Mouse (Mus musculus) adrenal gland, adult 8-10 months (tissue): ENCODE results near the gene Lrrc17. TPM values are rescaled to one million over a fixed set of nuclear protein-coding genes. Genes with fewer than 3 reads are reported as not detected.
"Not testable (repeated sequence)": the region's sequence is repeated elsewhere in the genome, so short reads cannot be mapped to it uniquely, and the experiment has no call there.

ENCODE experiments used
- DNase-seq: peaks from one replicate; pipeline ENCODE4 v3.0.0; 2022
- total RNA-seq, 4 experiments: library from RNA; stranded (reverse); gene quantifications; 2 replicates each; pipeline ENCODE4 v1.2.4; 2022

Lrrc17 gene
- total RNA-seq, 4 experiments from 2014 or later = 3.5 to 5.0 (median 3.9) TPM

DNA sequence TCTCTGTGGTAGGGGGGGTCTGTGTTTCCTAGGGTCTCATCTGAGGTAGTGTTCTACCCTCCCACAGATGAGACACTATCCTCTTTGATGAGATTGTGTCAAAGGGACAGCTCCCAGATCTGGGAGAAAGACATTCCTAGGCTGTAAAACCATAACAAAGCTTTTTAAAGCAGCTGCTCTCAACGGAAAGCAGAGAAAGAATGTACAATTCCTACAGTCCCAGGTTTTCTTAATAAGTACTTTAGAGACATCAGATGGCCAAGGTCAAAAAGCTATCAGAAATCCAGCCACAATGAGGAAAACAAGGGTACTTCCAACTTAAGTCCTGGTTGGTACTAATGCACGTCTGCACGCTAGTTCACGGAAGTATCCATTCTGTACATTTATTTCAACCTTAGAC, 1.1 kb upstream of the Lrrc17 start:
- DNase-seq = no peak

DNA sequence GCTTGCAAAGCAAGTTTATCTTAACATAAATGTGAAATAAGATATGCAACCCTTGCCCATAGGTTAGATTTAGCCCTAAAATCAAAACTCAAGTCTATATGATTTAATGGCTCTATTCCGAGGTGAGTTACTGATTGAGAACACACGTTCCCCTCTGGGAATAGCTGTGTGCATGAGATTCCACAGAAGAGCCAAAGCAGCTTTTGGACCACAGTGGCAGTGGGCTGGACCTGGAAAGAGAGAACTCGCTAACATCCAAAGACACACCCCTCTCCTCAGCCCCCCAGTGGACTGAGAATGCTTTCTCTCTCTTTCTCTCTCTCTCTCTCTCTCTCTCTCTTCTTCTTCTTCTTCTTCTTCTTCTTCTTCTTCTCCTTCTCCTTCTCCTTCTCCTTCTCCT, 1.5 kb downstream of the Lrrc17 start:
- no peak for DNase-seq

- no peak for DNase-seq
Observed at GRCm38 (mm10) chr5:21545227-21545626, 1.9 kb downstream of the Lrrc17 start.

DNA sequence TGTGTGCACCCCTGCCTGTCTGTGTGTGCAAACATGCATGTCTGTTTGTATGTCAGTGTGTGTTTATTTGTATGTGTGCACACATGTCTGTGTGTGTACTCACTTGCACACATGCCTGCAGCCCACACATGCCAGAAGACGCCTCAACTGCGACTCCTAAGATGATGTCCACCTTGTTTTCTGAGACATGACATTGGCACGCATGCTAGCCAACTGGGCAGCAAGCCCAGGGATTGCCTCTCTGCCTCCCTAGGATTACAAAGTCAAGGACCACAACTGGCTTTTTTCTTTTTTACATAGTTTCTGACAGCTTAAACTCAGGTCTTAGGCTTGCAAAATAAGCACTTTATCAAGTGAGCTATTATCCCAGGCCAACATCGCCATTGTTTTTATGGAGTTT, 2.4 kb downstream of the Lrrc17 start:
- peak; percentile 24 for DNase-seq

- DNase-seq = no peak
Observed at GRCm38 (mm10) chr5:21547005-21547404, 3.6 kb downstream of the Lrrc17 start.

- DNase-seq = no peak
Observed at GRCm38 (mm10) chr5:21553685-21554084, 10.3 kb downstream of the Lrrc17 start.

DNA sequence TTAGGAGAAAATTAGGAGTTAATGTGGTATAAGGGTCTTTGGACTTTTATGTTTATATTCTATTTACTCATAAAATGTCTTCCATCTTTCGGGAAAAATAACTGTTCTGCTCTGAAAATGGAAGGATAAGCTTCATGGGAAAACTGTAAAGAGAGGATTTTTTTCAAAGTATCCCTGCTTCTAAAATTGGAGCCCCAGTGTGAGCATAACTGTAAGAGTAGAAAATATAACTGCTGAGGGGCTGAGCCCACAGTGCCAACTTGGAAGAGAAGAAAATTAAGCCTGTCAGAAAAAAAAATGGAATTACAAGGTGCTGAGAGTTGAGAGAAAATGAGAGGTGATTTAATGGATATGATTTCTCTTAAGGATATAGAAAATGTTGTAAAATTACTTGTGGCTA, 11.4 kb downstream of the Lrrc17 start:
- no peak for DNase-seq

DNA sequence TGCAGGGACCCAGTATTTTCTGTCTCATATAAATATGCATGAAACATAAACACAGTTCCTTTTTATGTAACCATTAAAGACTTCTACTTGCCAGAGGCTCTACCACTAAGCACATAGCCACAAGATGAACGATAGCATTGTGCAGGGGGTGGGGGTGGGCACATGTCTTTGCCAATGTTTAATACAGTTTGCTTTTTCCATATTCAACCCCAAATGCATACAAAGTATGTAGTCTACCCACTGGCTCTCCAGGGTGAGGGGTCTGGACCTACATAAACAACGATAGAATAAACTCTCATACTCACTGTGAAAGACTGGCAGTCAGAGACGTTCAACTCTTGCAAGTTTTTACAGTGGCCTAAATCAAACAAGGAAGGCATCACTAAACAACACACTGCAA, 13.1 kb downstream of the Lrrc17 start:
- DNase-seq = no peak

DNA sequence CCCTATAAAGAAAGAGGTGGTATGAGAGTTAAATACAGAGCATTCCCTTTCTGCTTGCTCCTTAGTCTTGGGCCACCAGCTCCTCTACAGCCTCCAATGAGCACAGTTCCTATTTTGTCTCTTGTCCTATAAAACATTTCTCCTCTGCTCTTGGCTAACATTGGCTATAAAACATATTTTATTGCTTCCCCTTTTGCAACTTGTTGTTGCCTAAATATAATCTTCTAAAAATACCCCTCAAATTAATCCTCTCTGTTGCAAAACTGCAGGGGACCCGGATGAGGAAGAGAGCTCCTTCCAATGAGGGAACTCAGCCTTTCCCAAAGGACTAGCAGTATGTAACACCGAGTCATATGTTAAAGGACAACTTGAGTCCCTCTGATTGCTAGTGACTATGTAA, 20.6 kb downstream of the Lrrc17 start:
- no peak for DNase-seq

GRCm38 (mm10) chr5:21565392-21566065, 22.2 kb downstream of the Lrrc17 start:
- DNase-seq = no peak

GRCm38 (mm10) chr5:21567784-21568183, 24.4 kb downstream of the Lrrc17 start:
- DNase-seq = no peak

DNA sequence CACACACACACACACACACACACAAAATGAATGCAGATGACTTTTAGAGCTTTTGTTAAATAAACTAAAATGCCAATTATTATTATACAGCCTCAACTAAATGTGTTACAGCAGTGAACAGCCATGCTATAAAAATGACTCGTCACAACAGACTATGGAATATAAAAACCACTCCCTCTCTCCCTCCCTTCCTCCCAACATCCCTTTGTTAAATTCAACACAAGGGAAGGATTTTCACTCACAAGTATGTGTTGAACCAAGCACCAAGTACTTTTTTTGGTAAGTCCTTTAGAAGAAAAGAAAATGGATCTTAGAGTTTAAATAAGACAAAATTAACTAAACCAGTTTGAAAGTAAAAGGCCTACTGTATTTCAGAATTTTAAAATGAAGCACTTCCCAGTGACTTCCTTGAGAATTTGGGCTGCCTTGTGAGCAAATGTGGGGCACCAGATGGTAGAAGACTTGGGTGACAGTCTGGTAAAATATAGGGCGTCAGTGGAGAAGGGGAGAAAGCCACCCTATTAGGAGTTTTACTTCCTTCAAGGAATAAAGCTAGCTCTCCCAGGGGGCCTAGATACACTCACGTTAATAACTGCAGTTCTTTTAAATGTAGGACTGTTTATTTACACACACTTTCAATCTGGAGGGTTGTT, 29.5 kb downstream of the Lrrc17 start:
- DNase-seq = no peak

- no peak for DNase-seq
Observed at GRCm38 (mm10) chr5:21574386-21575209, 31.2 kb downstream of the Lrrc17 start.

DNA sequence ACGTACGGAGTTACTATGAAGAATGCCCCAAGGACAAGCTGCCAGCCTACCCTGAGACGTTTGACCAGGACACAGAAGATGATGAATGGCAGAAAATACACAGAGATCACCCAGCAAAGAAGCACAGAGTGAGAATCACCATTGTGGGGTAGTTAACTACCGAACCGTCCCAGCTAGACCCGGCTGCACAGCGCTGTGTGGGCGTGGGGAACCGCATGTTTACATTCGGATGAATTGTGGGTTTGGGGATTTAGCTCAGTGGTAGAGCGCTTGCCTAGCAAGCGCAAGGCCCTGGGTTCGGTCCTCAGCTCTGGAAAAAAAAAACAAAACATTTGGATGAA, 31.8 kb downstream of the Lrrc17 start:
- DNase-seq = no peak

DNA sequence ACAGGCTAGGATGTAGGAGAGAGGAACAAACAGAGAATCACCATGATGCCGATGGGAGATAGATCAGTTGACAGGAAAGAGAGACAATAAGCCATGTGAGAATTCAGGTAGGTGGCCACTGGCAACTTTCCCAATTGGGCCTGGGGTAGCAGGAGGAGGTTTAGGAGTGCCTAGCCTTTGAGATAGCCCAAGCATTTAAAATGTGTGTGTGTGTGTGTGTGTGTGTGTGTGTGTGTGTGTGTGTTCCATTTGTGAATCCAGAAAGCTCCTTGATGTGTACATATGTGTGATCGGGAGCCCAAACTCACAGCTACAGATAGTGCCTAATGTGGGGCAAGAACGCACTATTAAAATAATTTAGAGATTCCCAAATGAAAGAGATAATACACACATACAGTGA, 34.8 kb downstream of the Lrrc17 start:
- no peak for DNase-seq

DNA sequence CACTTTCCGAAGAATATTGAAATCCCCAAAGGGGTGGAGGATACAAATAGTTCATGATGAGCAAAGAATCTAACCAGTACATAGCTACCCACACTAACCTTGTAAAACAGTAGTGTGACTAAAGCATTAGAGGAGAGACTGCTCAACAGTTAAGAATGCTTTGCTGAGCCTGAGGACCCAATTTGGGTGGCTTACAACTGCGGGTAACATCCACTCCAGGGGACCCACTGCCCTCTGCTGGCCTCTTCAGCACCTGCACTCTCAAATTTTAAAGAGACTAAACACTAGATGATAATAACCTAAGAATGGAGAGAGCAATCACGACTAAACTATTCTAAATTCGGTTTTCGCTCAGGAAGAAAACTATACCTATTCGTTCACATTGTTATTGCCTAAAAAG, 43.4 kb downstream of the Lrrc17 start:
- DNase-seq = peak; percentile 17

GRCm38 (mm10) chr5:21587683-21588082, 44.3 kb downstream of the Lrrc17 start:
- DNase-seq = no peak

- DNase-seq = no peak
Observed at GRCm38 (mm10) chr5:21588220-21588619, 44.9 kb downstream of the Lrrc17 start.

DNA sequence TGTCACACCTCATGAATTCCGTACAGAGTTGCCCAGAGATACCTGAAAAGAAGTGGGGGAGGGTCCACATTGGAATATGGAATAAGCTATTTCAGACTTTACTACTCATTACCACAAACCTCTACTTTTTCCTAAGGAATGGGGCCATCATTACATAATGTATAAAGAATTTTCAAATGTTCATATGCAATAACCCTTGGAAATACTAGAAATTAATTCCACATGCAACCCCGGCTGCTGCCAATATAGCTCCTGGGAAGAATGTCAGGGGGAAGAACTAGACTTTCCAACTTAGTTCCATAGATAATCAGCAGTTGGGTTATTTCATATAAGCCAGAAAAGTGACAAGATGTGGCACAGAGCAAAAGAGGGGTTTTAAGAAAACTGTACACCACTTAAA, 48.7 kb downstream of the Lrrc17 start:
- DNase-seq = no peak

- DNase-seq = no peak
Observed at GRCm38 (mm10) chr5:21593201-21593709, 49.9 kb downstream of the Lrrc17 start.

DNA sequence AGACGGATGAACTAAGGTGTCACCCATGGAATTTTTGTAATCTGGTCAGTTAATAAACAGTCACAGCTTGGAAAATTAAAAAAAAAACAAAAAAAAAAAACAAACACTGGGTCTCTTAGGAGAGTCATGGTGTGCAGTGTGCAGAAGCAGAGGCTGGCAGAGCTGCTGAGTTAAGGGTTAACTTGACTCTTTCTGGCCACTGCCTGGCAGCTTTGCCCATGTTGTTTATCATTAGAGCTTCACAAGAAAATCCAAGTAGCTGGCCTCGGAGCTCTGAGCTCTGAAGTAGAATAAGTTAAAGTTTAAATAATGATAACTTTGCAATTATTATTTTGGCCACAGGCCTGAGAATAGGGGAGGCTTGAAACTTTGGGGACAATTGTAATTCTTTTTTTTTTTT, 56.2 kb downstream of the Lrrc17 start:
- DNase-seq = not testable (repeated sequence)

- no peak for DNase-seq
Observed at GRCm38 (mm10) chr5:21599961-21600360, 56.6 kb downstream of the Lrrc17 start.

GRCm38 (mm10) chr5:21605936-21606335, 62.6 kb downstream of the Lrrc17 start:
- DNase-seq = peak; percentile 23
